Mouse (Mus musculus) liver, adult 2 months (tissue): ENCODE results near the gene Gtf2f2.

Source experiments
- CTCF ChIP-seq: fragments of 200-500 bp; IDR thresholded peaks from 2 replicates; pipeline ENCODE4 v1.5.1; 2011; ENCODE audit warnings: low read depth, low read length, control low read depth
- POLR2A ChIP-seq: fragments of 200-500 bp; IDR thresholded peaks from 2 replicates; pipeline ENCODE4 v1.6.1; 2011; ENCODE audit warnings: low read length, control low read depth; ENCODE audit not compliant: insufficient read depth; ENCODE audit errors: extremely low read depth

DNA sequence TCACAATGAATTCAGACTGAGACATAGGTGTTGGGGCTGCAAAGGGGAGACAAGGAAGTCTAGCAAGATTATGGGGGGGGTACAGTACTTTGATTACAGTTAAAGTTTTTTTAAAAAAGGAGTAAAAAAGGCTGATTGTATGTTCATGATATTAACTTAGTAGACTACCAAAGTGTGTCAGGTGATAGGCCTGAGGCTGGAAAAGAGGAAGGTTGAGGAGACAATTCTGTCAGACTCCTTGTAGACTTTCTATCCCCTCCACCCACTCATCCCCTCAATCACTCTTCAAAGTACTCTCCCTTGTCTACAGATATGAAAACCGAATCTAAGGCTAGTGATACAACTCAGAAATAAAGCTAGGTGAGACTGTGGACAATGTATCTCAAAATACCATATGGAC lies 2.5 kb downstream of the Gtf2f2 start:
- TF ChIP-seq CTCF = no peak
- TF ChIP-seq POLR2A = no peak
